Mouse (Mus musculus) C2C12 (cell line): ENCODE measurements around the gene Ssbp2. TPM values are rescaled to one million over a fixed set of nuclear protein-coding genes. Genes with fewer than 3 reads are reported as not detected.

Experiments
- H3K27me3 ChIP-seq: one replicate; pipeline ENCODE4 v1.6.1; 2011; ENCODE audit not compliant: control insufficient read depth, insufficient read depth, insufficient read length
- H3K36me3 ChIP-seq: one replicate; pipeline ENCODE4 v1.6.1; 2011; ENCODE audit not compliant: control insufficient read depth, insufficient read depth
- H3K4me3 ChIP-seq: one replicate; pipeline ENCODE4 v1.5.1; 2011; ENCODE audit warnings: mild to moderate bottlenecking, control low read depth; ENCODE audit not compliant: poor library complexity, insufficient read depth, severe bottlenecking
- H3K79me2 ChIP-seq: one replicate; pipeline ENCODE4 v1.6.1; 2011; ENCODE audit not compliant: control insufficient read depth, insufficient read depth
- H3K79me3 ChIP-seq: one replicate; pipeline ENCODE4 v1.6.1; 2011; ENCODE audit warnings: low read depth, control low read depth
- H3ac ChIP-seq: one replicate; pipeline ENCODE3; 2011; ENCODE audit warnings: low read depth; ENCODE audit not compliant: control insufficient read depth, insufficient read length
- CEBPB ChIP-seq: IDR thresholded peaks from one replicate; pipeline ENCODE4 v1.6.1; 2011; ENCODE audit warnings: low read depth, mild to moderate bottlenecking, control low read depth, moderate library complexity
- CTCF ChIP-seq: IDR thresholded peaks from one replicate; pipeline ENCODE4 v1.5.1; 2011; ENCODE audit not compliant: control insufficient read depth, insufficient read depth, insufficient read length
- FOSL1 ChIP-seq: IDR thresholded peaks from one replicate; pipeline ENCODE4 v1.8.0; 2011; ENCODE audit warnings: mild to moderate bottlenecking, low read length; ENCODE audit not compliant: poor library complexity, insufficient read depth, severe bottlenecking
- MAX ChIP-seq: IDR thresholded peaks from one replicate; pipeline ENCODE4 v1.6.1; 2011; ENCODE audit warnings: mild to moderate bottlenecking, control low read depth
- MYOD1 ChIP-seq: IDR thresholded peaks from one replicate; pipeline ENCODE4 v1.6.1; 2011; ENCODE audit warnings: low read depth; ENCODE audit not compliant: control insufficient read depth, insufficient read length
- MYOG ChIP-seq: IDR thresholded peaks from one replicate; pipeline ENCODE4 v1.6.1; 2011; ENCODE audit not compliant: control insufficient read depth, insufficient read length; ENCODE audit errors: extremely low read depth
- USF1 ChIP-seq: IDR thresholded peaks from one replicate; pipeline ENCODE4 v1.6.1; 2011; ENCODE audit warnings: low read depth, mild to moderate bottlenecking, control low read depth, moderate library complexity
- polyA plus RNA-seq: library from polyadenylated mRNA; unstranded; fragments of >200 nt; fragmentation: generic; extraction: Trizol; gene quantifications from one replicate; pipeline ENCODE4 v1.2.1, GENCODE M21; 2012; ENCODE audit warnings: missing spikeins

Ssbp2 gene
- polyA plus RNA-seq, 1 experiment = 22.5 TPM

DNA sequence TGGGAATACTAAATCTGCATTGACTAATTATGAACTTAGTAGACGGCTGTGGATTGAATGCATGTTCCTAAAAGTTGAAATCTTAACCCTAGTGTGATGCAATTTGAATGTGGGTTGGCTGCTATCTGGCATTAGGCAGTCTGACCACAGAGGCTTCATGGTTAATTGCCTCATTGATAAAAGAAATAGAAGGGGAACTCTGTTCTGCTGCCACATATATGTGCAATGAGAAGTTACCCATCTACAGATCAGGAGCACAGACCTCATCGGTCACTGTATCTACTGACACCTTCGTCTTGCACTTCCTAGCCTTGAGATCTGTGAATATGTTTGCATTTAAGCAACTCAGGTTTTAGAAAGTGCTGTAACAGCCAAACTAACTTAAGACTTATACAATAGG, 151.8 kb downstream of the Ssbp2 start:
- H3K79me2 ChIP-seq = no peaks in the 10 kb centered on the region
- H3ac ChIP-seq = no peak overlapping the region
- no peaks in the 10 kb centered on the region for H3K79me3 ChIP-seq
- H3K36me3 ChIP-seq = no peaks in the 10 kb centered on the region
- H3K4me3 ChIP-seq = no peak overlapping the region
- no peaks in the 10 kb centered on the region for H3K27me3 ChIP-seq
- TF ChIP-seq MYOD1 (no peak), MYOG (no peak), MAX (no peak), CTCF (no peak)

DNA sequence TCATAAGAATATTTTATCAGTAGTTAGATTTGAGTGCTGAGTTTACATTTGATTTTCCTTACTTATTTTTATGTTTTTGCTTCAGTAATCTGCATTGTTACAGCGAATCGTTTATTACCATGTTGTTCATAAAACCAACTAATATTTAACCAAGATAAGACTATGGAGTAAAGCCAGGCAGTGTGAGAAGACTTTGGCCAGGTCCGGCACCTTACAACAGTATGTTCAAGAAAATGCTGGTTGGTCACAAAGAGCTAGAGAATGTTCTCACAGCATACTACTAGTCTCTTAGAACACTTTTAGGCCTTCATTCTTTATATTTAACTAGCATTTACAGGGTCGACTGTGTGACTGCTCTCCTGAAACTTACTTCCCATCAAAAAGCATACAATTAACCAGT, 152.5 kb downstream of the Ssbp2 start:
- Histone ChIP-seq H3K4me3 (no peak overlapping the region), H3K36me3 (no peaks in the 10 kb centered on the region), H3K27me3 (no peaks in the 10 kb centered on the region), H3K79me3 (no peaks in the 10 kb centered on the region), H3K79me2 (no peaks in the 10 kb centered on the region), H3ac (no peak overlapping the region)
- no peak for TF ChIP-seq CTCF
- TF ChIP-seq FOSL1 = no peak
- no peak for TF ChIP-seq CEBPB
- no peak for TF ChIP-seq USF1
- TF ChIP-seq MYOG = no peak
- TF ChIP-seq MYOD1 = no peak
- no peak for TF ChIP-seq MAX

DNA sequence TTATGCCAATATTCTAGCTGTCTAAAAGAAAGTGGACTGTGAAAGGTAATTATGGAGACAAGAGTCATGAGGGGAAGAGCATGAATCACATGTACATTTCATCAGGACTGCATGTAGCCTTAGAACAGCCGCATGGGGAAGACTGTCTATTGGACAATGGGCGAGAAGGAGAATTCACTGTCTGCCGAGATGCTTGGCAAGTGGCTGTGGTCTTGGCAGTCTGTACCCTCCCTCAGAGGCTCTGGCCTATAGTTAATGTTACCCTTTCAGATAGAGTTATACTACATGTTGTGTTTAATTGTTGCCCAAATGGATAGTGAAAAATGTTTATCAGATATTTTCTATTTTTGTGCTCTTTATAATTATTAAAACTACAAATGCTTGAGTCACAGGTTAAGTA, 156.0 kb downstream of the Ssbp2 start:
- Histone ChIP-seq H3ac (no peak overlapping the region), H3K79me3 (no peaks in the 10 kb centered on the region), H3K4me3 (no peak overlapping the region), H3K79me2 (no peaks in the 10 kb centered on the region), H3K27me3 (no peaks in the 10 kb centered on the region), H3K36me3 (no peaks in the 10 kb centered on the region)
- TF ChIP-seq CTCF (no peak), MYOG (no peak), USF1 (no peak), MAX (no peak), CEBPB (no peak), FOSL1 (no peak), MYOD1 (no peak)

DNA sequence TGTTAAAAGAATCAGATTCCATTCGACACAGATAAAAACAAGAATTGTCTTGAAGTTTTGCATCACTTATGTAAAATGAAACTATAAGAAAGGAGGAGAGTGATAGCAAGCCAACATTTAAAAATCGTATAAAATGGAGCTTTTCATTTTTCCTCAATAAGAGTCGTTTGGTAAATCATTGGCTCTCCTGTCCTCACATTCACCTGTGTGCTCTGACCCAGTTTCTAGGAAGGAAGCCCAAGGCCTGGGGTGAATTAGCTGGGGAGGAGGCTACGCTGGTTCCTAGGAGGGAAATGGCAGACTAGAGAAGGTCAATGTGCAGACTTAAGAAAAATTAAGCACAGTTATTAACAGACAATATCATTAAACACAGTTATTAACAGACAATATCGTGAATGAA, 156.8 kb downstream of the Ssbp2 start:
- H3K79me3 ChIP-seq = no peaks in the 10 kb centered on the region
- H3K4me3 ChIP-seq = no peak overlapping the region
- no peaks in the 10 kb centered on the region for H3K36me3 ChIP-seq
- no peaks in the 10 kb centered on the region for H3K27me3 ChIP-seq
- H3ac ChIP-seq = no peak overlapping the region
- H3K79me2 ChIP-seq = no peaks in the 10 kb centered on the region
- no peak for TF ChIP-seq MYOD1
- TF ChIP-seq CEBPB = no peak
- TF ChIP-seq USF1 = no peak
- TF ChIP-seq MAX = no peak
- TF ChIP-seq FOSL1 = no peak
- TF ChIP-seq CTCF = no peak
- no peak for TF ChIP-seq MYOG

DNA sequence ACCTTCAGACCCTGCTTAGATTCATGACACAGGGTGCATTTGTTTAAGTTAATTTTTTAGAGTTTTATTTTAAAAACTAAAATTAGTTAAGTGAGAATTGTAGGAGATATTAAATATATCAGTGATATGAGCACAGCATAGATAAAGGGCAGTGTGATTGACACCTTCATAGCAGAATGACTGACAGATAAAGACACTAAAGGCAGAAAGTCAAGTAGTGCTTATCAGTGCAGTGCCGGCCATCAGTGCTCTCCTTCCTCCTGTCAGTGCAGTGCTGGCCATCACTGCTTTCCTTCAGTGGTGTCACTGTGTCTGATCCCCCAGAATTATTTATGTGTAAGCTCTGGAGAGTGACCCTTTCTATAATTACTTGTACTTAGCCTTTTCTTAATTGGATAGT, 159.3 kb downstream of the Ssbp2 start:
- Histone ChIP-seq H3K4me3 (no peak overlapping the region), H3K79me2 (no peaks in the 10 kb centered on the region), H3K79me3 (no peaks in the 10 kb centered on the region), H3K36me3 (no peaks in the 10 kb centered on the region), H3ac (no peak overlapping the region), H3K27me3 (no peaks in the 10 kb centered on the region)
- no peak for TF ChIP-seq CEBPB
- TF ChIP-seq MAX = no peak
- TF ChIP-seq CTCF = no peak
- TF ChIP-seq MYOG = no peak
- TF ChIP-seq MYOD1 = no peak
- TF ChIP-seq USF1 = no peak
- TF ChIP-seq FOSL1 = no peak

DNA sequence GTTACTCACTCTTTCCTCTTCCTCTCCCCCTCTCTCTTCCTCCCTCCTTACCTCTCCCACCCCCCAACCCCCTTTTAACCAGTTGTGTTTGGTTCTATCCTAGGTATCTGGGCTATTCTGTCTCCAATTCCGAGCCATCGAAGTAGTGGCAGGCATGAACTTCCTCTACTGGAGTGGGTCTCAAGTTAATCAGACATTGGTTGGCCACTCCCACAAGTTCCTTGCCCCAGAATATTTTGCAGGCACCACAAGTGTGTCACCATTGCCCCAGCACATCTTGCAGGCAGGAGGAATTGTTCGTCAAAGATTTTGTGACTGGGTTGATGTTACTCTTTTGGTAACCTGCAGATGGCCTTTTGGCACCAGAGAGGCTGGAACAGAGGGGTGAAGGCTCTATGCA, 160.5 kb downstream of the Ssbp2 start:
- Histone ChIP-seq H3K79me2 (no peaks in the 10 kb centered on the region), H3K4me3 (no peak overlapping the region), H3K36me3 (no peaks in the 10 kb centered on the region), H3ac (no peak overlapping the region), H3K79me3 (no peaks in the 10 kb centered on the region), H3K27me3 (no peaks in the 10 kb centered on the region)
- TF ChIP-seq USF1 (no peak), CEBPB (no peak), MYOG (no peak), MAX (no peak), FOSL1 (no peak), CTCF (no peak), MYOD1 (no peak)
